Mouse (Mus musculus) urinary bladder, postnatal 36 days (tissue): ENCODE measurements around the gene Rap1b.
"Not testable (repeated sequence)": the region's sequence is repeated elsewhere in the genome, so short reads cannot be mapped to it uniquely, and the experiment has no call there.

Experiments used
- DNase-seq, 2 experiments: peaks; one replicate each; pipeline ENCODE4 v3.0.0; 2022; ENCODE audit warnings: low spot score in 2 of 2, mixed read lengths in 1 of 2

The Rap1b gene

DNA sequence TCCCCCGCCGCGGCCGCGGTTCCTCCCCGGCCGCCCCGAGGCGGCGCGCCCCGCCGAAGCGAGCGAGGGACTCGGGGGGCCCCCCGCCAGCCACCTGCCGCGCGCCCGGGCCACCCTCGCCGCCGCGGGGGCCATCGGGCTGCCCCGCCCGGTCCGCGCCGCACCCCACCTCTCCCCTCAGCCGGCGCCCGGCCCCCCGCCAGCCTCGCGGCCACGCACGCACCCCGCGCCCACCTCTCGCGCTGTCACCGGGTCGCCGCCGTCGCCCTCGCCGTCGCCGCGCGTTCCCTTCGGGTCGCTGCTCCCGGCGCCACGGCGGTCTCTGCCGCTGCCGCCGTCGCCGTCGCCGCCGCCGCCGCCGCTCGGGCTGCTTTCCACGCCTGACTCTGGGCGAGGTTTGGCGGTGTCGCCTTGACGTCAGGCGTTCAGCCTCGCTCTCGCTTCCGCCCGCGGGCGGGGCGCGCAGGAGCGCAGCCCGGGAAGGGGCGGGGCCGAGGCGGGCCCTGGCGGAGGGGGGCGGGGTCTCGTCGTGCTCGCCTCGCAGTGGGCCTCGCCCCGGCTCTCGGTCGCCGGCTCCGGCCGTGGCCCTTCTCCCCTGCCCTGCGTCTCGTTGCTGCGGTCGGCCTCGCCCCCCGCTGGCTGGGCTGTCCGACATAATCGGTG lies at the start of gene Rap1b:
Gene Rap1b (minus strand): TSS at position 439 of the 663 bp plus-strand sequence.
- DNase-seq: peak; percentile 97

DNA sequence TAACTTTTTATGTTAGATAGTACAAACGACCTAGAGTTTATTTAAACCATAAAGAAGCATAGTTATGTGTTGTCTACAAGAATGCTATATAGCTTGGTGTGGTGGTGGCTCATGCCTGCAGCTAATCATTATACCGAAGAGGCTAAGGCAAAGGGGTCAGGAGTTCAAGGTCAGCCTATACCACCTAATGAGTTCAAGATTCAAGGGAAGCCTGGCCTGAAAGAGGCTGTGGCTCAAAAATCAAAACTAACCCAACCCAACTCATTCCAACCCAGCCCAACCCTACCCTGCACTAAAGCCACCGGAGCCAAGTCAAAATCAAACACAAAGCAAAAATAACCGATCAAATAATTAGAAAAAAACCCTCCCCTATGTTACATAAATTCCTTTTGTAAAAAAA lies 49.4 kb upstream of the Rap1b start:
- DNase-seq: no peak

DNA sequence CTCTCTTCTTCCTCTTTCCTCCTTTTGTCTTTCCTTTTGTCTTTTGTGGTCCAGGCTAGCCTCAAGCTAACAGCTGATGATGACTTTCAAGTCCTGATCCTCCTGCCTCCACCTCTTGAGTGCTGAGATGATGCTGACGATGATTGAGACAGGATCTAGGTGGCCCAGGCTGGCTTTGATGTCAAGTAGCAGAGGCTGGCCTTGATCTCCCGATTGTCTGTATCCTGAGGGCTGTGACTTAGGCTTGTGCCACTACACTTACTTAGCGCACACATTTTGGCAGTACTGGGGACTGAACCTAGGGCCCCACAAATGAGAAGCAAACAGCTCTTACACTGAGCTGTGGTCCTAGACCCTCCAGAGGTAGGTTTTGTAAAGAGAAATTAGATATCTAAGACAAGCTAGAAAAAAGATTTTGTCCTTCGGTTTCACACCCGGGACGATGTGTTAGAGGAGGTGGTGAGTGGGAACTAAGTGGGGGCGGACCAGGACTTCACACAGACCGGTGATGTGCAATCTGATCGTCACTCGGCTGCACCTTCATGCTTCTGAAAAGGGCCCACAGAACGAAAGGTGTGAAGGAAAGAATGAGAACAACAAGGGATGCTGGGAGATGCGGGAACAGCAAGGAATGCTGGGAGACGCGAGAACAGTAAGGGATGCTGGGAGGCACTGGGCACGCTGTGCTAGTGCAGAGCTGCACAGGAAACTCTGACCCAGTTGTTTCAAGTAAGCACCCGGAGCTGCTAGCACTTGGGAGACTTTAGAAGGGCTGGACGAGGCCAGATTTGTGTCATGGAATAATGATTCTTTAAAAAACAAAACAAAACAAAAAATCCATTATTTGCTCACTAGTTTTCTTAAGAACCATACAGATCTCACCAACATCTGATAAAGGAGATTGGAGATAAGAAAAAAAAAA lies 48.5 kb upstream of the Rap1b start:
- no peak for DNase-seq

DNA sequence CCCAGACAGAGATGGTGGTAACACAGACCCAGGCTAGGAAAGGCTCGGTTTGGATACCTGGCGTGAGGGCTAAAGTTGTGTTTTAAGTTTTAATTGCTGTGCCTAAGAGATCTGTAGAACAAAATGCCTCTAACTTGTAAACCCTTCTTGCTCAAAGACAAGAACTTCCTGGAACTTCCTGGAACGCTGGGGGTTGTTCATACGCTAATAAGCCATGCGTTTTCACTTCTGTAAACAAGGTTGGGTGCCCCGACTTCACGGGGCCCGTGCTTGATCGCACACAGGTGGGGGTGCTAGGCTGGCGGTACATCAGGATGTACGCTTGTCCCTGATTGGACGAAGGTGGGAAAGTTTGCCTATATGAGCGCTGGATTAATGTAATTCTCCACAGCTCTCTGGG lies 47.3 kb upstream of the Rap1b start:
- DNase-seq: not testable (repeated sequence)

DNA sequence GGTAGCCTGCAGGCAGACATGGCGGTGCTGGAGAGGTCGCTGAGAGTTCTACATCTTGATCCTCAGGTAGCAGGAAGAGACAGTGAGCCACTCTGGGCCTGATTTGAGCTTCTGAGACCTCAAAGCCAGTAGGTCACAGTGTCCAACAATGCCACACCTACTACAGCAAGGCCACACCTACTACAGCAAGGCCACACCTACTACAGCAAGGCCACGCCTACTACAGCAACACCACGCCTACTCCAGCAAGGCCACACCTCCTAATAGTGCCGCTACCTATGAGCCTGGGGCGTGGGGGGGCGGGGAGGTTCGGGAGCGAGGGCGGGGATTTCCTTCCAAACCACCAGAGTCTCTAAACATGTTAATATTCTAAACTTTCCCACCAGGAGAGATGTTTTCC lies 45.5 kb upstream of the Rap1b start:
- no peak for DNase-seq

DNA sequence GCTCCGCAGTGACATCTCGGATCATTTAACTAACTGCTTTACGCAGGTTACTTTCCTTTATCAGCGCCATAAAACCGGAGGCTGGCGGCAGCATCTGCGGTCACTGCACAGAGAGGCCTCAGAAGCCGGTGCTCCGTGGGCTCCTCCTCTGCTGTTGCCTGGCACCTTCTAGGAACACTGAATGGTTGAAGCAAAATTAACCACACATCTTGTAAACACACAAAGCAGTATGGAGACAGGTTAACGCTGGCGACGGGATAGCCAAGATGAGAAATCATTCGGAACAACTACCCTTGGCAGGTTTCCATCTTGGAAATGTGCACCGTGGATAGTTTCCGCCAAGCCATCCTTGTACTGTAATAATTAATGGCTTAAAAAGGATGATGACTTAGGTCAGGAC lies 43.0 kb upstream of the Rap1b start:
- no peak for DNase-seq

DNA sequence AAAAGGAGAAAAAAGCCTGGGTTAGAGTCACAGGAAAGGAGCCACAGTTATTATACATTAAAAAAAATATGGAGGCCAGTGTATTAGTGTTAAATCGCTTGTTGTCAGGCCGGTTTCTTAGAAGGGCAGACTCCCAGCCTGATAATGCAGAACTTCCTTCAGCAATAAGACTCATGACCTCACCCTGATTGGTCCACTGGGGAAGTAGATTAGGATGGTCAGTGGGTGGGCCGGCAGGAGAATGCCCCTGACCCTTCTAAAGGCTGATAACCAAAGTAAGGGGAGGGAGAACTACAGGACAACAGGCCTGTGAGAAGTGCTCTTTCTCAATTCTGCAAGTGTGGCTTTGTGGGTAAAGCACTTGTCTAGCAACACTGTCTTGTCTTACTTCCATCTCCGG lies 39.5 kb upstream of the Rap1b start:
- no peak for DNase-seq

DNA sequence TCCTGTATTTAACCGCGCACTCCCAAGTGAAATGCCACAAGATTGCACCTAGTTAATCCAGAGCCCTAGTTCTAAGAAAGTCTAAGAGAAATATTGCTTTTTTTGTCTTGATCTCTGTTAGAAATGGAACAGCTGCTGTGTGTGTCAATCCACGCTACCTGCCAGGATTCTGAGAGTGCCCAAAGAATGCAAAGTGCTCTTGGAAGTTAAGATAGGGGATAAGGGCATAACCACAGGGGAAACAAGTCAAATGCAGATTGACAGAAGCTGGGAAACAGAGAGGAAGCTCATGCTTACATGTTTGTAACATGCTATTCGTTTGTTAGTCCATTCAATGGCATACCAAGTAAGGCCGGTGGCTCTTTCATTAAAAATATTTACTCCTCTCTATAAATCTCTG lies 38.9 kb upstream of the Rap1b start:
- DNase-seq: no peak

DNA sequence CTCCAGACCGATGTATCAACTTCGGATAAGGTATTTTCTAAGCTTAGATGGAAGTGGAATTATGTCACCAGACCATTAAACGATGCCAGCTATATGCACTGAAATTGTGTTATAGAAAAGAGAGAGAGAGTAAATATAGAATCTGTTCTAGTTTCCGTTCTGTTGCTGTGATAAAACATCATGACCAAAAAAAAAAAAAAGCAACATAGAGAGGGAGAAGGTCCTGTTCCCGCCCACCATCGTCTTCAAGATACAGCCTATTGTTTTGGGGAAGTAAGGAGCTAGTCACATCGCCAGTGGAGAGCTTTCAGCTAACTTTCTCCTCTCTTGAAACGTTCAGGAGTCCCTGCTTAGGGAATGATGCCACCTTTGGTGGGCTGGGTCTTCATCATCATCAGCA lies 37.6 kb upstream of the Rap1b start:
- DNase-seq: no peak

DNA sequence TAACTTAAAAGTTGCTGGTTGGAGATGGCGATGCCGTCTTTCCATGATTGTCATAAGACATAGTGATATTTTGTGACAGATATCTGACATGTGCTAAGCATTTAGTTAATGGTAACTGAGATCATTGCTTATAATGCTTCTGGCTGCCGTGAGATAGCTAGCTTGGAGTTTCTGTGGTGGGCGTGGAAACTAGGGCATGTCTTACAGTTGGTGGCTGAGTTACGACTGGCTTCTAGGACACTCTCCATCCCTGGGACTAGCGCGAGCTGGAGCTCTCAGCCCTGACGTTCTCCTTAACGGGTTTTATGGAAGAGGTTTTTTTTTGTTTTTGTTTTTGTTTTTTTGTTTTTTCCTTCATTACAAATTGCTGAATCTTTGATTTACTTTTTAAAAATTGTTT lies 32.8 kb upstream of the Rap1b start:
- DNase-seq: no peak

DNA sequence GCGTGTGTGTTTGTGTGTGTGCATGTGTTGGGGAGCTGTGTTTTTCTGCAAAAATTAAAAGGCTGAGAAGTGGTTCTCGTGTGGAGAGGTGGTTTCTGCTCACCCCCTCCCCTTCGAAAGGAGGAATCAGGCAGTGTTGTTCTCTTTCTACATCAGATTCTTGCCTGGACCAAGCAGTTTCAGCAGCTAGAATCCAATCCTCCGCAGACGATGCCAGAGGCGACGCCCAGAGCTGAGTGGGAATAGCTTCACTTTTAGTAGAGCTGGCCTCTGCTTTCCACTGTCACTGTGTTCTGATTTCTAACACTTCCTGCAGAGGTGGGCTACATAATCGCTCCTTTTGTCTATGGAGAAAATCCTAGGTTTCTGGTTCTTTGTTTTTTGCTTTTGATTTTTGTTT lies 31.0 kb upstream of the Rap1b start:
- DNase-seq: no peak

DNA sequence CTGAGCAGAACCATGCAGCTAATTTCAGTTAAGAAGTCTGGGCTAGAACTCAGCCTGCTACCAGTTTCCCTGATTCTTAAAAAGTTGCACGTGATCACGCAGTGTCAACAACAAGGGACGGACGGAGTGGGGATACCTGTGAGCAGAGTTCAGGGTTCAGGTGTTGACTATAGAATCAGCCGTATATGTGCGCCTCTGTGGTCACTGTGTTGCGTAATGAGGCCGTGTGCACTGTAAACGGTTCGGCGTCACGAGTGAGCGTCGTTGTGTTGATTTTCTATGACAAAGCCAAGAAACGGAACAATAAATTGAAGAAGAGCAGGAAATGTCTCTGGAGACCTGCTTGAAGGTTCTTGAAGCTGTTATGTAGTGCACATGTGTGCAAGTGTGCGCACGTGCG lies 30.6 kb upstream of the Rap1b start:
- no peak for DNase-seq

DNA sequence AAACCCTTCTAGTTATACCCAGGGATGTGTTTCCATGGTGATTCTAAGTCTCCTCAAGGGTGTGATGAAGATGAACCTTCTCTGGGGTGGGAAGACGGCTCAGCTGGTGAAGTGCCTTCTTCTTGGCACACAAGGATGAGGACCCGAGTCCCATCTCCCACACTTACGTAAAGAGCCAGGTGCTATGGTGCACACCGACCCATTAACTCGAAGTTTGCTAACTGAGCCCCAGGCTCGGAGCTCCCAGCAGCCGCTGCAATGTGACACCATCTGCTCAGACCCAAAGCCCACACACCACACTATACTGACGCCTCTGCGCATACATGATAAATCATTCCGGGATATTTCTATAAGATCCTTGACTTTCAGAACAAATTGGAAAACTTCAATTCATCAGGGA lies 29.1 kb upstream of the Rap1b start:
- no peak for DNase-seq

DNA sequence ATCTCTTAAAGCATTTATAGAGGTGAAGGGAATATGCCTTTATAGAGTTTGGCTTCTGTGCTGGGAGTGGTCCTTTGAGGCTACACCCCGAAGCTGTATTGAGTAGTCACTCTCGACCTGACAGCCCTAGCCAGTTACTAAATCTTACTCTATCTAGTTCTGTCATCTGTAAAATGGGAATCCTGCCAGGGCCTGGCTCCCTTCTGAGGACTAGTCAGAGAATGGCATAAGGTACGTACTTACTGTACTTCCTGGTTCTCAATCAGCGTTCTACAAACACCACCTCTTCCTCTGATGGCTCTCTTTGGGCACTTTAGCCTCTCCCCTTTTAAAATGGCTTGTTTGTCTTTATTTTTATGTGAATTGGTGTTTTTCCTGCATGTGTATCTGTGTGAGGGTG lies 28.1 kb upstream of the Rap1b start:
- peak in 1 of 2 experiments; percentile 30 for DNase-seq

DNA sequence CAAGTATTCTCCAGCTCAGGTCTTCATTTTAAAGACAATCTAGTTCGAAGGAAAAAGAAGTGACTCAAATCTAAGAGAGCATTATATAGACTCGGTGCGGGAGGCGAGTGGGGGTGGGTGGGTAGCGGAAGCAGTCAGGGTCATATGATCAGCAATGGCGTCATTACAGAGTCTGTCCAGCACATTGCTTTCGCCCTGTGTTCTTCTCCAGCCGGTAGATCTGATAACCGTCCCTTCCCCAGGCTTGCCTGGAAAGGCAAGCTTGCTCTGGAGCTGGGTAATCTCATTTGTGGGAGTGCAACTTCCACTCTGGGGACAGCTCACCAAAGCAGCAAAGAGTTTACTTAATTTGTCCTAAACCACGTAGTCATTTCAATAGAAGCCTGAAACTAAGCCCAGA lies 26.6 kb upstream of the Rap1b start:
- no peak for DNase-seq

DNA sequence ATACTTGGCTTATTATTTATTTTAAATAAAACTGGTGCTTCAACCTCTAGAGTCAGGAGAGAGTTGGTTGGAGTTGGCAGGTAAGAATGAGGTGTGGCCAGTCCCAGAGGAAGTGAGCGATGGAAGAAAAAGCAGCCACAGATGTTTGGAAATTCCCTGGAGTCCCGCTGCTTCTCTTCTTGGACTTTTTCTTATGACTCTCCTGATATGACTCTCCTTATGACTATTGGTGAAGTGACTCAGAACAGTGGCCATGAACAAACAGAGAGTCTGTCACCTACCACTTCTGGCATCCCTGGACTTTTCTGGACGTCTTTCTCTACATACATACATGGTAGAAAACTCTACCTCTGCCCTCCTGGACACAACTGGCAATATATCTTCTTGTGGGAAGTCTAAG lies 21.5 kb upstream of the Rap1b start:
- DNase-seq: no peak

DNA sequence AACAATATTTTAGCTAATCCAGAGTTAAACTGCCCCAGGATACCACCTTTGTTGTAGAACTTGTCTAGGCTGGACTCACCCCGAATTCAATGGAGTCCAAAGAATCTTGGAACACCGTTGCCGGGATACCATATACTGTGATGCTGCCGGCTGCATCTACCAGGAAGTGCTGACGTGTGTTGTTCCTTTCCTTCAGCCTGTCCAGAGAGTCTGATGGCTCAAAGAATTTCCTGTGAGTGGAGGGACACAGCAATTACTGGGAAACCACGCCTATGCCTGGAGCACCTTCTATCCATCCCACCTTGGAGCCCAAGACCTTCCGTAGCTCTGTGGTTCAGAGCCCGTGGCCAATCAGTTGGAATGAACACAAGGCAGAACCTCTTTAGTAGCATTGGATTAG lies 20.8 kb upstream of the Rap1b start:
- DNase-seq: no peak

DNA sequence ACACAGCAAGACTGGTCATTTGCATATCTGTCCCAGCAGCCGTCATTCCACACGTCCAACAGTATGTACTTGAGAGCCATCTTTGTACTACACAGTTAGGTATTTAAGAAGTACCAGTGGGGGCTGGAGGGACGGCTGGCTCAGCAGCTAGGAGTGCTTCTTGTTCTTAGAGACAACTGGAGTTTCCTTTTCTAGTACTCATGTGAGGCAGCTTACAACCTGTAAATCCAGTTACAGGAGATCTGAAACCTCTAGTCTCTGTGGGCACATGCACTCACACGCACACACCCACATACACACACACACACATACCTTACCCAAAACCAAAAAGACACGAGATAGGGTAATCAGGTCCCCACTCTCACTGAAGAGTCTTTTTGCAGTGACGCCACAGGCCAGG lies 18.9 kb upstream of the Rap1b start:
- DNase-seq: no peak

DNA sequence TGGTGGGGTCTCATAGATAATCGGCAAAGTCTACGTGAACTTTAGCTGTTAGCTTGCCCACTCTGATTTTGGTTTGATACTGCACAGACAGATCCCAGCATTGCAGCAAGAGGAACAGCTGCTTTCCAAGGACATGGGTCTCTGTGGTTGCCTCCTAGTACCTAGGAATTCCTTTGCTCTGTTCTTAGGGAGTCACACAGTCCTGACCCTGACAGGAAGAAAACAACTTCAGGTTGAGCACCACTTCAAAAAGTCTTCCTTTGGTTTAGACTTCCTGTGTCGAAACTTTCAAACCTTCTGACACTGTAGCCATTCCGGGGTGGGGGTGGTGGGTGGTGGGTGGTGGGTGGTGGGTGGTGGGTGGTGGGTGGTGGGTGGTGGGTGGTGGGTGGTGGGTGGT lies 18.4 kb upstream of the Rap1b start:
- no peak for DNase-seq

DNA sequence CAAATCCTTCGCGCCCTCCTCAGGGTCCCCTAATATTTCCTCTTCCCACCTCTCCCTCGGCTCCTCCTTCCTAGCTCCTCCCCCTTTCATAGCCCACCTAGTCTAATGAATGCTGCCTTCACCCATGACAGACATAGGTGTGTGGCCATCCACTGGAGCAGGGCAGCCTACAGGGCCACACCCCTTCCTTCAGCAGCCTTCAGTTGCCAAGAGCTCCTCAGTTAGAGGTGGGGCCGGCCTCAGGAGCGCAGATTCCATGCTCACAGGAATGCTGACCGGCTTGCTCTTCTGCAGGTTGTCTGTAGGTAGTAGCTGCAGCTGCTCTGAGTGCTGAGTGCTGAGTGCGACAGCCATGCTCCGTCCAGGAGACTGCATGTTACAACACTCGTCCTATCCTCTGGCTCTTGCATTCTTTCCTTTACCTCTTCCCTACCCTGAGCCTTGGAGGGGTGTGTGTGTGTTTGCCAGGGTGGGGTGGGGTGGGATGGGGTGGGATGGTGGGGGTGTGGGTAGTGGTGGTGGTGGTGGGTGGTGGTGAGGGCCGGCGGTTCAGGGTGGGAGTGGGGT lies 16.3 kb upstream of the Rap1b start:
- peak in 1 of 2 experiments; percentile 37 for DNase-seq

DNA sequence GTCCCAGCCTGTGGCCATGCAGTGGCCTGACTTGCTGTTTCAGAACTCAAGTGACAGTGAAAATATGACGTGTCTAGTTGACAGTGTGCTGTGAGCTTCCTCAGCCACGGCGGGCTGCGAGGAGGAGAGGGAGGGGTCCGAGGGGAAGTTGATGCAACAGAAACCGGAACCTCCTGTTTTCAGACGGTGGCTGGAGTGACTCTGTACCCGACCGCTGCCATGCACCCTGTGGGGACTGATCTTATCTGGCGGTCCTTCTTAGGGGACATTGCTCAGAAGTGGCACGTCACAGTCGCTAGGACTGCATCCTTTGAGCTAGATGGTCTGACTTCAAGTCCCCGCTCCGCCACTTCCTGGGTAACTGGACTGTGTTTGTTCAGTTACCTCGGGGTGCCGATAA lies 15.1 kb upstream of the Rap1b start:
- DNase-seq: peak in 1 of 2 experiments; percentile 22

DNA sequence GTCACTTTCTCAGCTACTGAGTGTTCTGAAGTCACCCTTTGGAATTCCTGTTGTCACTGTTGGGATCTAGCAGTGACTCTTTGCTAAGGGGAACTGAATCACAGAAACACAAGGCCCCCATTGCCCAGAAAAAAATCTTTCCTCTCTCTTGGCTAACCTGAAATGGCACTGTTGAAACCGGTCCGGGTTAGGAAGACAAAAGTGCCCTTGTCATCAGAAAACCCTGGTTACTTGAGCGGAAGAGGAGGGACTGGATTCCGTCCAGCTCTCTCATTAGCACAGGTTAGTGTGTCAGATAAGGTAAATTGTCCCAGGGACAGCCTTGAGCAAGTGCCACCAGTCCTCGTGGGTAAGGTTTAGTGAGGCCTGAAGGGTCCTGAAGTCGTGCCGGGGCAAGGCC lies 14.5 kb upstream of the Rap1b start:
- no peak for DNase-seq

DNA sequence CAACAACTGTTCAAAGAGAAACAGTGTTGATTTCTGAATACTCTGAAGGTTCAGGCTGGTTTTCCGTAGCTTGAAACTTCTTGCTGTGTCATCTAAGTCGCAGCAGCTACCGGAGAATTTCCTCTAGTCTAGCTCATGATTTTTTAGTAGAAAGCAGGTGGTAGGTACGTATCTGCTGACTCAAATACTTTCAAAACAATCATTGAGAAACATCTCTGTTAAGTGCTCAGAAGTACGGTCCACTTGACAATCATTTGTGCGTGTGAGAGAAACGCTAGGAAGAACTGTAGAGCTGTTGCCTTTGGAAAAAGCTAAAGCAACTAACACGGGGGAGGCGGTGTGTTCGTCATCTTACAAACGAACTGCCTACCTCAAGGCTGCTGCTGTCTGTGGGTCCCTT lies 14.0 kb upstream of the Rap1b start:
- DNase-seq: no peak
